Mouse (Mus musculus) spleen, adult 18-20 months (tissue): ENCODE measurements around the gene Mrps21.
A peak's percentile ranks its signal among the peaks of the same experiment; 100 is the strongest.
"Not testable (repeated sequence)": the region's sequence is repeated elsewhere in the genome, so short reads cannot be mapped to it uniquely, and the experiment has no call there.

Experiments used
- DNase-seq, 2 experiments: peaks; one replicate each; pipeline ENCODE4 v3.0.0; 2022; ENCODE audit warnings: mixed read lengths in 2 of 2

Gene Mrps21

GRCm38 (mm10) chr3:95891211-95892065 is 20.1 kb upstream of the Mrps21 start, which contains the start of gene BC028528:
Gene BC028528 (minus strand): TSS chr3:95892005.
- DNase-seq, result peak; percentile 60 to 64

DNA sequence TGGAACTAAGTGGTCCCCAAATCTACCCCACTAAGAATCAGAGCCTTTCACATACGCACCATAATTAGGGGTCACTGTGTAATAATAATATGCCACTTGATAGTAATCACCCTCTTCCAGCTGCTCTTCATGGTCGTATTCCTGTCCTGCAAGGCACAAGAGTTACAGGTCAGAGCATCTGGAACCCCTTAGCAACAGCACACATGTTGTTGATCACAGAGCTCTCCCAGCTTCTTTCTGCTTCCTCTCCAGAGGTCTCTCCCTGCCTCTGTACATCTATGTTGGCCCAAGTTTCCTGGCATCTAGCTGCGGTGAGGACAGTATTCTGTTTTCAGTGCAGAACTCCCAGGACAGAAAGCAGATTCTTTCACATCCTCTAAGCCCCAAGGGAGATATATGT is 18.3 kb upstream of the Mrps21 start:
- no peak for DNase-seq

GRCm38 (mm10) chr3:95887596-95887995 is 16.3 kb upstream of the Mrps21 start:
- DNase-seq, result no peak

GRCm38 (mm10) chr3:95884400-95884799 is 13.1 kb upstream of the Mrps21 start:
- DNase-seq, result no peak

- peak; percentile 35 to 70 for DNase-seq
Observed at GRCm38 (mm10) chr3:95882816-95883425, 11.6 kb upstream of the Mrps21 start.

DNA sequence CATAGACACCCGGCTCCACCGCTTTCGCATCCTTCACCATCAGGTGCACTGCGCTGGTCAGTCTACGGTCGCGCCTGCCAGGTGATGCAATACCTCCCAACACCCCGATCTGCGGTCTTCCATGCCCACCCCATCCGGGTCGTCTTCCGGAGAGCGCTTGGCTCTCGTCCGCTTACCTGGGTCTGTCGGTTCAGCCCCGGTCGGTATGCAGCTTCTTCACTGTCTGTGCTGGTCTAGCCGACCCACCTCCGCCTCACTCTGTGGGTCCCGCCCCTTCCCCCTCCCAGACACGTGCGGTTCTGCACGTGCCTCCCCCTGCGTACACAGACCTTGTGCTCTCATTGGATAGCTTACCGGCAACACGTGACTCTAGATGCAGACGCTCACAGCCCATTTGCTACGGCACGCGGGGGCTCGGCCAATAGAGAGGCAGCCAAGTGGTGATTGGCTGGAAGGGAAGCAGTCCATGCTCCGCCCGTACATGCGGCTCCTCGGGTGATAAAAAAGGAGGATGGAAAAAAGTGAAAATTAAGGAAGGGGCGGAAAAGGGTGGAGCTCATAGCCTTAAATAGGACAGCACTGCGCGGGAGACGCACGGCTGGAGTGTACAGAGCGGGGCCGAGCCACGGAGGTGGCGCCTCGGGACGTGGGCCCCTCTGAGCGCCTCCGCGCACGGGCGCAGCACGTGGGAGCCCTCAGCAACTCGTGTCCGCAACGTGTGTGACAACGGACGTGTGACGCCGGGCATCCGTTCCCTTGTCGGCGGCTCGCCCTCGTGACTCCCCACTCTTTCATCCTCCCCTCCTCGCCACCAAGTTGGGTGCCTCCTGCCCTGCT is 10.9 kb upstream of the Mrps21 start, which contains the start of gene Ciart:
TSS of gene Ciart (minus strand) at position 273 of the 837 bp plus-strand sequence.
- peak; percentile 78 to 82 for DNase-seq

- no peak for DNase-seq
Observed at GRCm38 (mm10) chr3:95879063-95879462, 7.7 kb upstream of the Mrps21 start.

GRCm38 (mm10) chr3:95872048-95872447 is 729 bp upstream of the Mrps21 start:
- DNase-seq, result no peak

GRCm38 (mm10) chr3:95870976-95871375 is 343 bp downstream of the Mrps21 start:
- no peak for DNase-seq

DNA sequence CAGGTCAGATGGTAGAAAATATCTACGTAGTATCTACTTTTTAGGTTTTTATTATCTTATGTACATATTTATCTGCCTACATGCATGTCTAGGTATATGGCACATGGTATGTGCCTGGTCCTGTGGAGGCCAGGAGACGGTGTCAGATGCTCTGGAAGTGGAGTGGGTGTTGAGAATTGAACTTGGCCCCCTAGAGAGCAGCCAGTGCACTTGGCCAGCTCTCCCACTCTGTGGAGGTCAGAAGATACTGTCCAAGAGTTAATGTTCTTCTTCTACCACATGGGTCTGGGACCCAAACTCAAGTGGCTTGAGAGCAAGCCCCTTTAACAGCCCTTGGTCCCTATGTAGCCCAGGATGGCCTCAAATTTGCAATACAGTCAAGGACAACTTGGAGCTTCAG is 3.9 kb downstream of the Mrps21 start:
- DNase-seq, result no peak

DNA sequence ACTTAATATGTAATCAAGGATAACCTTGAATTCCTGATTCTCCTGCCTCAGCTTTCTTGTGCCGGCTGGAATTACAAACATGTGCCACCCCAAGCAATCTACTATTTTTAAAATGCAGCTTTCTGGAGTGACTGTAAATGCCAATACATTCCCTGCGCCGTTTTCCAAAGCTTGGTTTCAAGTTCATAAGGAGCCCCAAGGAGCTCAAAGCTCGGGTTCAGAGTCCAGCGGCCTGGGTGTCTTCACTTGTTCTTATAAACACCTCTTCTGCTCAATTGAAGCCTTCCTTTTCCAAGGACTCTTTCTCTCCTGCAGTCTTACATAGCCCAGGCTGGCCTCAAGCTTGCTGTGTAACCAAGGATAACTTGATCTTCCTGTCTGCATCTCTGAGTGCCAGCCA is 5.2 kb downstream of the Mrps21 start:
- no peak for DNase-seq

DNA sequence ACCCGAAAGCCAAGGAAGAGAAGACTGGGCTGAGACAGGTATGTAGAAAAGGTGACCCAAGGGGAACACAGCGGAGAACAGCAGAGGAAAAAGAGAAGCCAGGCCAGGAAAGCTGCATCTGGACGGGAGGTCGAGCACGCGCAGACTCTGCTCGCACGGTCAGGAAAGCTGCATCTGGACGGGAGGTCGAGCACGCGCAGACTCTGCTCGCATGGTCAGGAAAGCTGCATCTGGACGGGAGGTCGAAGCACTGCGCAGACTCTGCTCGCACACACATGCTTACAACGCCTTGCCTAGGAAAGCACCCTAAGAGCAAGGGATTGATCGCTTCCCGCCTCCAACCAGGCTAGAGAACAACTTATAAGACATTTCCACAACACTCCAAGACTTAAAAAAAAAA is 5.7 kb downstream of the Mrps21 start:
- DNase-seq, result no peak

- DNase-seq, result no peak
Observed at GRCm38 (mm10) chr3:95865050-95865449, 6.3 kb downstream of the Mrps21 start.

DNA sequence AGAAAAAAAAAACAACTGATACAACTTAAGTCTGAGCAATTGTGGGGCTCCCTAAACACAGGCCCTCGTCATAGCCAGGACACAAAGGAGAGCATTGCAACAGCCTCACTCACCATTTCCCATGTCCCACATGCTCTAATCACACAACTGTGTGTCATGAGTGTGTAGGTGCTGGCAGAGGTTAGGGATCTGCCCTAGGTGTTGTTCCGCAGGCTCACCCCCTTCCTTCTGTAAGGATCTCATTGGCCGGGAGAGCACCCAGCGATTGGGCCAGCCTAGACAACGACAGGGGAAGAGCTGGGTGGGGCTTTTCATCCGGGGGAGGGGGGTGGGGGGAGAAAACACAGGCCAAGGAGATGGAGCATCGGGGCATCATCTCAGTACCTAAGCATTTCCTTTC is 7.7 kb downstream of the Mrps21 start:
- DNase-seq, result no peak

DNA sequence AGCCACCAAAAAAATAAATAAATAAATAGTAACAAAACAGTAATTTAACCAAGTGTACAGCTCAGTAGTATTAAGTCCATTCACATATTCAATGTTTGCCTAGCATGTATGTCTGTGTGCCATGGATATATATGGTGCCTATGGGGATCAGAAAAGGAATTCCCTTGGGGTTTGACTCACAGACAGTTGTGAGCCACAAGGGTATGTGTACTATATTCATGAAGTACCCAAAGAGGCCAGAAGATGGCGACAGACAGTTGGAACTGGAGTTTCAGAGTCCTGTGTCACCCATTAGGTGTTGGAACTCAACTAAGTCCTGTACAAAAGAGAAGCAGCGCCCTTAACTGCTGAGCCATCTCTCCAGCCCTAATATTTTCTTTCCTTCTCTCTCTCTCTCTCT is 9.5 kb downstream of the Mrps21 start:
- peak in 1 of 2 experiments; percentile 55 for DNase-seq

- DNase-seq, result peak in 1 of 2 experiments; percentile 21
Observed at GRCm38 (mm10) chr3:95861216-95861615, 10.1 kb downstream of the Mrps21 start.

- DNase-seq, result no peak
Observed at GRCm38 (mm10) chr3:95860323-95860722, 11.0 kb downstream of the Mrps21 start.

- not testable (repeated sequence) for DNase-seq
Observed at GRCm38 (mm10) chr3:95858278-95858677, 13.0 kb downstream of the Mrps21 start.

GRCm38 (mm10) chr3:95857050-95857449 is 14.3 kb downstream of the Mrps21 start:
- DNase-seq, result not testable (repeated sequence)

DNA sequence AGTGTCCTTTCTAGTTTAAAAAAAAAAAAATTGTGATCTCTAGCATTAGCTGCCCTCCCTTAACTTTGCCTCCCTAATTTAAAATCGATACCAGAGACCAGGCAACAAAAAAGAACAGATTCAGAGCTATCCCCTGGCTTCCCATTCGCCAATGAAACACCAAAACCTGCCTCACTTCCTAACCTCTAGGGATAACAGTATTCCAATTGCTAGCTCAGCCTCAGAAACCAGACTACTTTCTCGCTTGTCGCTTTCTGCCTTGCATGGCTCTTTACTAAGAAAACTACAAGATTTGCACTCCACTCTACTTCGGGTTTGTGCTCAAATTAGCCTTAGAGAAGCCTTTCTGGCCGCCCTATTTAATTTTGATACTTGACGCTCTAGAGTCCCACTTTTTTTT is 15.2 kb downstream of the Mrps21 start:
- no peak for DNase-seq

DNA sequence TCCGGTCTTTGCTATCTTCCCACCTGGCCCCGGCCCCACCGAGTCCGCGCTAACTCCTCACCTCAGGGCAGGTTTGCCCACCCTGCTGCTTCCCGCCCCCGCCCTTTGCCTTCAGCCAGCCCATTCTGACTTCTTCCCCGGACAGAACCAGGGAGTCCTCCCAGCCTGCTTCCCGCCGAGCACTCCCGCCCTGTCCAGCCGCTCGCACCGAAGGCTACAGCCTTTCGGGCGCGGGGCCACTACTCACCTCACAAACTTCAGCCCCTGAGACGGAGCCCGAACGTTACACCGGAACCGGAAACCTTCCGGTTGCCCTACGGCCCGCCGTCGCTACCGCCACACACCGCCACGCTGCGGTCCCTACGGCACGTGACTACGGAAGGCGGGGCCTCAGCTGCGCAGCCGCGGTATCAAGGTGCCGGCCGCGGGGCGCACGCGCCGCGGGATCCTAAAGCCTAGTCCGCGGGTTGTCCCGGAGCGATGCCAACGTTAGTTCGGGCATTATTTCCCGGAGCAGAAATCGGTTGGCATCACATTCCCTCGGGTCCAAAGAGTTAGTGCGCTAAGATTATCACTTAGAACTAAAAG is 15.7 kb downstream of the Mrps21 start, which contains the start of gene Prpf3:
TSS of gene Prpf3 (minus strand) at position 384 of the 588 bp plus-strand sequence.
- DNase-seq, result peak; percentile 87 to 96

GRCm38 (mm10) chr3:95851317-95851716 is 20.0 kb downstream of the Mrps21 start:
- no peak for DNase-seq

DNA sequence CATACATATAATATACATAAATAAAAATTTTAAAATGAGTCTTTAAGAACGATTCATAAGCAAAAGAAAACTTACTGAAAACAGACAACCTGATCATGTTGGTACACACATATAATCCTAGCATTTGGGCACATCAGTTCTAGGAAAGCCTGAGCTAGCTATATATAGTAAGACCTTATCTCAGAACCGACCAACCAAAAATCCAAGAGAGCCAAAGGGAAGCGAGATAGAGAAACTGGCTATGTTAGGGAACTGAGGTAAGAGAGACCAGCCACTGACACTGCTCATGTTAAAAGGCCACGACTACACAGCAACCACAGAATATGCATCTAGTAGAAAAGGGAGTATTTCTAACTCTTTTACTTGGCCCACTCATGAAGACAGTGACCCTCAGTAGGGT is 20.7 kb downstream of the Mrps21 start:
- DNase-seq, result no peak
